Mouse (Mus musculus) megakaryocyte-erythroid progenitor cell, adult 5-6 weeks (primary cell): ENCODE data around the gene Vti1a. TPM values are rescaled to one million over a fixed set of nuclear protein-coding genes. Genes with fewer than 3 reads are reported as not detected.

Experiments
- ATAC-seq: replicated peaks from 2 replicates; pipeline ENCODE4 v1.8.0; 2016; ENCODE audit warnings: mild to moderate bottlenecking, inconsistent platforms; ENCODE audit not compliant: severe bottlenecking, poor library complexity, low FRiP score, low TSS enrichment
- total RNA-seq, 2 experiments: library from RNA; stranded (forward) in 1 of 2; stranded (reverse) in 1 of 2; fragments of 200-1000, 215-1000 nt in 1 of 2; fragments of >200 nt in 1 of 2; fragmentation: Nextera tagmentation in 1 of 2; gene quantifications; 2 replicates each; pipeline ENCODE4 v1.2.3; 2014 to 2017

Vti1a gene
- total RNA-seq, 2 experiments from 2014 or later = 54.3 to 56.4 TPM

DNA sequence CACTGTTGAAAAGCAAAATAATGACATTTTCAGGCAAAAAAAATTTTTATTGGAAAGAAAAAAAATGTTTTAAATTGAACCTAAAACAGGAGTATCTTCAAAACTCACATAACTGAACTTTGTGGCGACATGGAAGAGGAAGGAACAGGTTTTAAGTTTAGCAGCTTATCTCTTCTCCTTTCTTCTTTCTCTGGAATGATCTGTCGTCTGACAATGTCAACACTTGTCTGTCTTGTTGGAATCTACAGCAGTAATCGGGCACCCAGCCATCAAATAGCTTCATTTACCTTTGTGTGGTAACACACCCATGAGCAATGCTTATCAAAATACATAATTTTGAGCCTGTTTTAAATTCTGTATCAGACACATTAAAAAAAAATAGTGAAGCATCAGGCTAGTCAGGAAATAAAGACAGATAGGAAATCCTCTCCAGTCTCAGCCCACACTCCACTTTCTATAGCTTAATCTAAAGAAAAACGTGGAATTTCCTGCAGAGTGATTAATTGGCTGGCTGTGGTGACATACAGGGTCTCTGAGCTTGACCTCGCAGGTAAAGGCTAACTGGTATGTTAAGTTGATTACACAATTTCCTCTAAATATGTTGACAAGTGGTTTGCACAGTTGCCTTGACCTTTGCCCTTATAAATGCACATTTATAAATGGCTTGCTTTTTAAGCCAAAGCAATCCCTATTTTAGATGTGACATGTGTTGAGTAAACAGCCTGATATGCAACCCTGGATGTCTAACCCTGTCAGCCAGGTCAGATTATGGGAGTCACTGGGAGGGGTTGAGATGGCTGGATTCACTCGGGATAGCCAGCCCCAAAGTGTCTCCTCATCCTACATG is 249.7 kb downstream of the Vti1a start:
- no peak for ATAC-seq

DNA sequence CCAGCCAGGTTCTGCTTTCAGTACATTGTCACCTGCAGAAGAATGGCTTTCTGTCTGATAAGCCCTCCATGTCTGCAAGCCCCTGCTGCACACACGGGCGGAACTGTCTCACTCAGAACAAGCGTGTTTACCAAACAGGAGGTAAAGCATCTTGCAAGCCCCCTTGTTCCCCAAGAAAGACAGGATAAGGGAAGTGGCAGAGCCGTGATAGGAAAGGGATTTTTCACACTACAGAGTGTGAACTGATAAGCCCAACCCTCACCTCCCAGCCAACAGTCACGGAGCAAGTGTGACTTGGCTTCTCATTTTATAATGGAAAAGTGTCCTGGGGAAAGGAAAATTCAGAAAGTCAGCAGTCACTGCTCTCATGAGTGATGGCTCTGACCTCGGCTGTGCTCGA is 253.0 kb downstream of the Vti1a start:
- ATAC-seq = no peak

DNA sequence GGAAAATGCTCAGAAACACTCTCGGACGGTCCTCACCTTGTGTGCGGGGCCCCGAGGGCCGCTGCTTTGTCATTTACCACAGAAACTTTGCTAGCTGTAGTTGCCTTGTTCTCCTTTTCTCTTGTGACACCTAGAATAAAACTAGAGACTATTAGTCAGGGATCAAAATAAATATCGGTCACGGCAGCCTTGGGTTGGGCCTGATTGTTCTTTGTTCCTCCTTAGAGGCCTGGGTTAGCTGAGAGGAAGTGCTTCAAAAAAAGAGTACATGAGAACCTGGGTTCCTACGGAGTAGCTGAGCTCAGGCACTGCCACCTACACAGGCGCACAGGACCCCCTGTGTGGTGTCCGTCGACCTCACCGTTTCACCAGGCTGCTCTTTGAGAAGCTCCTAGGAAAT is 253.8 kb downstream of the Vti1a start:
- no peak for ATAC-seq

DNA sequence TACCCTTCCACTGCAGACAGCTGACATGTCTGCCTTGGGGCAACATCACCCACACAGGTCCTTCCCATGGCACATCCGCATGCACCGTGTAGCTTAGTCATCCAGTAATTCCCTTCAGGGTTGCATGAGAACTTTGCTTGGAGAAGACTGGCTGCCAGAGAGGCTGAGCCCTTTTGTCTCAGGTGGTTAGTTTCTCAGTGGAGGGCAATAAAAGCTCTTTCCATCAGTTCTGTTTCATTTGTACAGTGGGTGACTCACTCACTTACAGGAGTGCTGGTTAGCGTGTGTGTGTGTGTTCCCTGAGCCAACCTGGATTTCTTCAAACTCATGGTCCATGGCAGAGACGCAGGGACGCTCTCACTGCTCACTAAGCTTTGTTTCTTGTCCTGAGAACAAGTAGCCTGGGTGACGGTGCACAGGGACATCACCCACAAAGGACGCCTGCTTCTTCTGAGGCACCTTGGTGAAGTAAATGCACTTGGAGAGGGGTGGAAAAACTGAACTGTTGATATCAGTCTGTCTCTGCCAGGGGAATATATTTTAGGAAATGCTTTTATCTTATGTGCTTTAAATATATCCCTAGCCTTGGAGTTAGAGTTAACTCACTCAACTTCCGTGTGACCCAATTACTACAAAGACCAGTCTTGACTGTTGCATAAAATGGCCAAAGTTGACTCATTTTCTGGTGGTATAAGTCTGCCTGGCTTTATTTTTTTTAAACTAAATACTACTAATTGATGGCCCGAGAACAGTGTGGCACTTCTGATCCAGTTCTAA is 254.6 kb downstream of the Vti1a start:
- no peak for ATAC-seq

DNA sequence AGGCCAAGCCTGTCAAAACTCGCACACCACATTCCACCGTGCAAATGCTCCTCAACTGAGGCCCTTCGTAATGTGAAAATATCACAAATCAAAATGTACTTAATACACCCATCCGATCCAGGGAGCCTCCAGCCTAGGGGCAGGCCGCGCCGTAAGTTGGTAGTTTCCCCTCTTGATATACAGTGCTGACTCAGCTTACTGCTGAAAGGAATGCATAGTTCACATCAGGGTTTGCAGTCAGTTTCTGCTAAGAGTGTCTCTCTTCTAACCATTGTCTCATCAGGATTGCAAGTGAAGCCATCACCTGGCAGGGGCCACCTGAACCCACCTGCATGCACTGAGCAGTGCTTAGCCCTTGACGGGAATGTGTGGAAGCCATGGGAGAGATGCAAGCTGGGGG is 255.4 kb downstream of the Vti1a start:
- ATAC-seq = no peak

DNA sequence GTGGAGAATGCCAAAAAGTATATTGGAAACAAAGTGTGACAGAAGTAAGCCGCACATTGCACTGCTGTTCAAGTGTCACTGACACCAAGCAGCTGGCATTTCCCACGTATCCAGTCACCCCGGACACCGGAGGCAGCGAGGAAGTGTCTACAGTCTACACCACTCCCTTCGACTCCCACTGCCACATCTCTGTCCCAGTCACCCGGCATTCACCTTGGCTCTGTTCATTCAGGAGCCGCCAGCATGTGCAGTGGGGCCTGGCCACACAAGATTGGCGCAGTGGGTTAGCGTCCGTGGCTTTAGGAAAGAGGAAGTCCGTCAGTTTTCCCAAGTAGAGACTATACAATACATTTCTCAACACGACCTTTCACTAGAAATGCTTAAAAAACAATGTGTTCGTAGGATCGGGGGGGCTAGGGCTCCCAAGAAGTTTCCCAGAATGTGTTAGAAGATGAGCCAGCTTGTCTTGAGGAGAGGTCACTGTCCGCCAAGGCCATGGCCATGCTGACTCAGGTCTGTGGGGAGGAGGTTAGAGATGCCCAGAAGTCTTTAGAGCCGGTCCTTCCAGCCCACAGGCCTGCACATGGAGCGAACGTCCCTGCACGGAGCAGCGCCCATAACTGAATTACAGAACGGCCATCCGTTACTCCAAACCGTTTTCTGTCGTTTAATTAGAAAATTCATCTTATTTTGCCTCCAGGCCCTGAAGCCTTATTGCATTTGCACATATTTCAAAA is 261.4 kb downstream of the Vti1a start:
- no peak for ATAC-seq

DNA sequence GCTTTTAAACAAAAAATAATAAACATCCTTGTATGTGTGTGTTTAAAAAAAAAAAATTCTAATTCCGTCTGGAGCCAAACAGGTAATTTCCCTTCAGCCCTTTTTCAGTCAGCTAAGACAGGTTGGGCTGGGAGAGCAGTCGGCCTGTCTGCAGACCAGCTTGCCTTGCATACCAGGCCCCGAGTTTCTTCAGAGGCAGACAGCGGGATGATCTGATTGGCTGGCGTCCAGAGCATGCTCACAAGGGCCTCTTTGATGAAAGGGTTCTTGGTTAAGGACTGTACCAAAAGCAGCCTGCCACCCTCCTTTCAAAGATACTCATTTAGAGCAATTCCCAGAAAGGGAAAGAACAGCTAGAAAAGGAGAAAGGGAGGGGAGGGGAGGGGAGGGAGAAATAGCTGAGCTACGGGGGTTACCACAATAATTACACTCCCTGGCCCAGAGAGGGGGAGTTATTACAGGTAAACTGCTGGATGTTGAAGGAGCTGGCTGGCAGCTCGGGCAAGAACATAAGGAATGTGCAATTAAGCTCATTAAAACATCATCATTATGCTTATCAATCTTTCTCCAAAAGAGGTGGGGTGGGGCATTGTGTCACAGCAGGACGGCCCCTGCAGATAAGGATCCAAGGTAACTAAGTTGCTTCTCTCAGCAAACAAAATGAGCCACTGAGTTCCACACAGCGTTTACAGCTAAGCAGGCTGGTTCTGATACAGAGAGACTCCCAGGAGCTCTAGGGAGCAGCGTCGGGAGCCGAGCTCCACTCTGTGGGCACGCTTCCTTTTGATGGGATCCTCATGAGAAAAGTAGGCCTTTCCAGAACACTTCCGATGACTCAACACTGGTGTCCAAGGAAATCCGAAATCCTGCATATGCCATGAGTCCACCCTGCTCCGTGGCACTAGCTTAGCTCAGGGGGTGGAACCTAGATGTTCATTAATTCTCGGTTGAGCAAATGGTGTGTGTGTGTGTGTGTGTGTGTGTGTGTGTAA is 262.3 kb downstream of the Vti1a start:
- ATAC-seq = peak; percentile 60

DNA sequence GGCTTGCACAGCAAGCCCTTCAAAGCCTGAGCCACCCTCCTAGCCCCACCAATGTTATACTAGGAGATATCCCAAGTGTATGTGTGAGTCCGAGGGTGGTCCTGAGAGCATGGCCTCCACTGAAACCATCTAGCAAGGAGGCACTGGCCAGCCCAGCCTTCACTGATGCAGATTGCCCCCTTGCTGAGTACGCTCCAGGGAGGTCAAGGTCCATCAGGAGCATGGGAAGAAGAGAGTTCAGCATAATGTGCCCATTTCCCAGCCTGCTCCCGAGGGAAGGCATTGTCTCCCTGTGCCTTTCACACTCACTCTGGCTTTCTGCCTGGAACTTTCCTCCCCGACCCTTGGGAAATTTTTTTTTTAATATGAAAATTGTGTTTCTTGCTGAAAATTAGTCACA is 263.2 kb downstream of the Vti1a start:
- no peak for ATAC-seq

DNA sequence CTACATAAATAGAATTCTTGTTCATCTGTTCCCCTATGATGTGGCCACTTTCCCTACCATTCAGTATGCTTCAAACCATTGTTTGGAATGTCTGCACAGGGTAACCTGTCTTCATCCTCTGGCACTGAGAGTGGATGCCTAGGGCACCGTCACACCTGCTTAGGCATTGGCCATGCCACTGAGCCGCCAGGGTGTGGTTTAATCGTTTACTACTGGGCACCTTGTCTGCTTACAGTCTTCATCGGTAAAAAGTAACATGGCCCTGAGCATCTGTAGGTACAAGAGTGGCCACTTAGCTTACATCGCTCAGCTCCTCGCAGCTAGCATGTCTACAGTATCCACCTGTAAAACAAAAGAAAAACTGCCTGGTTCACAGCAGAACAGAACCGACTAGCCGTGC is 264.1 kb downstream of the Vti1a start:
- no peak for ATAC-seq

DNA sequence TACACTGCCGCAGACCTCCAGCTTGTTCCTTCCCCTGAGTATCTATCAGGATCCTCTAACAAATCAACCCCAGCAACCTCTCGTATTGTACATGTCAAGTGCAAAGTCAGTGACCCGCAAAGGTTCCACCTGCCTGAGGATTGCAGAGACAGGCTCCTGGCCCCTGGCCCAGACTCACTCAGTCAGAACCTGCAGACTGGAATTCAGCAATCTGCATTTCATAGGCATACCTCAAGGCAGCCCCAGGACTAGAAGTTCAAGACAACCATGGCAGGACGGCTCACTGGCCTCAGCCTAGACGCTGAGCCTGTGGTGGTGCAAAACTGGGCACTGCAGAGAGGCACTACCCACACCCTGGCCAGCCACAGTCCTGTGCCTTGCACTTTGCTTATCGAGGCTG is 264.6 kb downstream of the Vti1a start:
- no peak for ATAC-seq

DNA sequence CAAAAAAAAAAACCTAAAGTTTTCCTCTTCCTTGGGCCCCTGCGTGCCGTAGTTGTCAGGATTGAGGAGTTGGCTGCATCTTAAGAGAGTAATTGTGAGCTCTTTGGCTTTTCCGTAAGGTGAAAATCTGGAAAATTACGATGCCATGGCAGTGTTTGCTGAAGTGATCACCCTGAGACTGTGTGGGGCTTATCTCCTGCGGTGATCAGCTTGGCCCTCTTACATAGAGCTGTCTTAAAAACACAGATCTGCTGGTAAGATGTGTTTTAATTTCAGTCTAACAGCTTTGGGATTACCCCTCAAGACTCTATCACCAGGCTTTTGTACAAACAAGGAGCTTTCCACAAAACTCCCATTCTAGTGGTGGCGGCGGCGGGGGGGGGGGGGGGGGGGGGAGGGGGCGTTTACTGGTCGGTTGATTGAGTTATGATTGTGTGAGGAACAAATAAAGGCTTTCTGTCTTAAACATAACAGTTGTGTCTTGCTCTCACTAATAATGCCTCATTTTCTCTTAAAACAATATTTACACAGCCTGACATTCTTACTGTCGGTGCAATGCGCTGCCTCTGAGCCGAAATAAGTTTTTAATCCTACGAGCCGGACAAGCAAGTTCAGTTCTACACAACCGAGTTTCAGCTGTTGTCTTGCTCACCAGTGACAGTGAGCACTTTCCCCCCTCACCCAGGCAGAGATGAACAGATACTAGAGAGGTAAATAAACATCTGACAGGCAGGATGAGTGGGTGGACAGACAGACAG is 267.0 kb downstream of the Vti1a start:
- ATAC-seq = no peak

DNA sequence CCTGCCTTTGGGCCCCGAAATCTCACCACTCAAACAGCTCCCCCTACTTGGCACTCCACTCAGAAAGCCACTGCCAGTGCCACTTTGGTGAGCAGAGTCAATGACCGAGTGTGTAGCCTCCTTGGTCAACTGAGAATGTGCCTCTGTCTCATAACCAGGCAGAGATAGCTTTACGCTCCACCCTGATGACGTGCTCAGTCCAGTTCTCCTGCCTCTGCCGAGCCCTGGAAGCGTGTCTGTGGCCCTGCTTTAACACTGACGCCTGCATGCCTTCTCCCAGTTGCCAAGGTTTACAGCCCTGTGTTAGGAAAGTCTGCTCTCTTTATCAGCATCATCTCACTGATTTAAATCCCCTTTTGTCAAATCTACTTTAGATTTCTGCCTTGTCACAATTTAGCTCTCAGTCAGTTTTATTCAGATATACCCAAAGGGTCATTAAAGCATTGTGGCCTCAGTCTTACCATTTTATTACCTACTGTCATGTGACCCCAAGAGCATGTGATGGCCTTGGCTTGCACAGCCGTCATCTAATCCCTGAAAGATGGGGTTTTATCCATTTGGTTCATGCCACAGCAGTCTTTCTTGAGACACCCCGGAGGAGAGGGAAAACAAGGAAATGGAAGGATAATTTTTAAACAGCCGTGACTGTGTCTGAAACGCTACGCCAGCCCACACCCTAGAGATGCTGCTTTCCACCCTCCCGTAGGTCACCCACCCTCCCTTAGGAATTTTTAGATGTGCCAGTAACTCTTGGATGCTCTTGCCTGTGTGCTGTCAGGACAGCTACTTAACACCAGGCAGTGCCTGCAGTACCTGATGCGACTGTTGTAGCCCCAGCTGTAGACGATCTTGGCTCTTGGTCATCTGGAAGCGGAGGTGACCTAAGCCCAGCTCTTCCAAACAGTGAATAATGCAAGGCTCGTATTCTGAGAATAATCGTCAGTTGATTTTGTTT is 269.5 kb downstream of the Vti1a start:
- no peak for ATAC-seq

DNA sequence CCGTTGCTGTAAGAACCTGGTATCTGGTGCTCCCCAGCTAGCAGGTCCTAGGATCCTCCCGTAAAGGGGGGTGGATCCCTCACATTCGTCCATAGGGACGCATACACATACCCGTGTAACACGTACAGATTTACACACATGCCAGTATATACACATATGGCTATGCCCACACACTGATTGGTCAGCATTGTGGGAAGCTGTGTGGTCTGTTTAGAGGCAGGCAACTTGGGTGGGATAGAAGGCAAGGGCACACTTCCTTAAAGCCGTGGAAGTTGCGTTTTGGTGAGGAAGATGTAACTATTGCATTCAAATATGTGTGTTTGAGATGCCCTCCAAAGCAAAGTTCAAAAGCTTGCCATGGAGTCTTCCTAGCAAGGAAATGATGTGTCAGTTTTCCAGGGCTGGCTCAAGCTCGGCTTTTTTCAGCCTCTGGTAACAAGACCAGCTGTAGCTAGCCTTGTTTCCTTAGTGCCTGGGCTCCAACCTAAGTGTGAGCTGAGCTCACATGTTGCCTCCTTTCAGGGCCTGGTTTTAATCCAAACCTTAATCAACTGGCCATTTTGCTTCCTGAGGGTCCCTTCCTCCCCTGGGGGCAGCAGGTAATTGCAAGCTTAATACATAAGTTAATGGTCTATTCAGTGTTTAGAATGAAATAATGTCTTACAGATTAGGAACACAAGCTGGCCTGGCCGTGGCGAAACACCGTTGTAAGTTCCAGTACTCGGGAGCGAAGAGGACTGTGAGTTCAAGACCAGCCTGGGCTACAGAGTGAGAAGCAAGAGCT is 271.7 kb downstream of the Vti1a start:
- no peak for ATAC-seq

DNA sequence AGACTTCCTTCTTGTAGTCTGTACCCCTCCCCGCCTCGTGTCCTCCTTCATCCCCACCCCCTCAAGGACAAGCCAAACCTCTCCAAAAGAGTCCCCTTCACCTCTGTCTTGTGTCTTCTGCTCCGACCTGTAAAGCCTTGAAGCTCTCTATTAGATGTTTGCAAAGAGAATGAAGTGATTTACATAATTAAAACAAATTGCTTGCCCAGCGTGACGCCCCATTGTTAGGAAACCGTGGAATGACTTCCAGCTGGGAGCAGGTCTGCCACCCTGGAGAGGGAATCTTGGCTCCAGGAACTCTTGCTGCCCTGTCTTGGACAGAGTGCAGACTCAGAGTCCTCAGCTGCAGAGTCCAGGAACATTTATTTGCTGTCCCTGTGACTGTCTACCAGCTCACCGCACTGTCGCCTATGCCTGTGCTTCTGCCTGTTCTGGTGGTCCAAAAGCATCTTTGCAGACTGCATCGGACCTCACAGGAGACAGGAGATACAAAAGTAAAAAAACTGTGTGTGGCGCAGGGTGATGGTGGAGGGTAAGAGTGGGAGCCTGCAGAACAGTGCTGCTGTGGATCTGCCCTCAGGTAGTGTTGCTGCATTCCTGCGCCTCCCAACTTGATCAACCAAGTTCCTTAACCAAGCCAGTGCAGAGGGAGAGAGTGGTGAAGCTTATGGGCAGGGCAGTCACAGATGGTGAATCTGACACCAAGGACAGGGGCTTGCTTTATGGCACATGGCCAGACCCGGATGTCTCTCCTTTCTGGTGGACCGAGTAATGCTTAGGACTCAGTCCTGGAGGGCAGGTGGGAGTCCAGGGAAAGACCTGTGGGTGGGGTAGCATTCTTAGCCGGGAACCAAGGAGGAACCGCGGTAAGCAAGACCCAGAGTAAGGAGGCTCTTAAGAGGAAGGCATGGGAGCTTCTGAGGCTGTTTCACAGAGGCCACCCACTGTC is 273.1 kb downstream of the Vti1a start:
- no peak for ATAC-seq

DNA sequence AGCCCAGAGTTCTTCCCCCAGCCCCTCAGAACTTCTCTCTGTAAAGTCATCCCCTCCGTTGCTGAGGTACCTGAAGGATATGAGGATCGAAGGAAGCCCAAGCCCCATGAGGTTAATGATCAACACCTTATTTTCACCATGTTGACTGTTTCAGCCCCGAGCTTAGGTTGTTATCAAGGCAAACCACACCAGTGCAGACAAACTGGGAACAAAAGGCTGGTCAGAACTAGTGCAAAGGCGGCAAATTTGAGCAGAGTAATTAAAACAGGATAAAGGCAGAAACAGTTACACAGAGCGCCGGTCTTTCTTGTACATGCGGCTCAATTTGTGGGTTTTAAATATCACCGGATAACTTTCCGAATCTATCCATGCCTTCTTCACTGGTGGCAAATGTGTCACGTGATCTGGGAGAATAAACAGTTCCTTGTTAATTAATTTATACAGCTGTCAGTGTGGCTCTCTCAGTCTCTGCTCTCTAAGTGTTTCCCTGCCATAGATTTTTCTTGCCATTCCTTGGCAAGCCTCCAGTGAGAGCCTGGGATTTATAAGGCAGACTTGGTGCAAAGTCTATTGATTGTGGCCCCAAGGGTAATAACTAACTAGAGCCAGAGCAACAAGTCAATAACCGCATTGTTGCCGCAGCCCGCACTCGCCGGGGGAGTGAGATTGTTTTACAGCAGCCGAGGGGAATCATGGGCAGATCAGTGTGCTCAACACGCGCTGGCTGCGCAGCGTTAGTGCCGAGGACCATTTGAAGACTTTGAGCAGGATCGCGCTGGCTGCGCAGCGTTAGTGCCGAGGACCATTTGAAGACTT is 277.0 kb downstream of the Vti1a start:
- no peak for ATAC-seq
